Mouse (Mus musculus) adrenal gland, adult 8-10 months (tissue): ENCODE results near the gene Rabgef1. TPM values are rescaled to one million over a fixed set of nuclear protein-coding genes. Genes with fewer than 3 reads are reported as not detected.
"Not testable (repeated sequence)": the region's sequence is repeated elsewhere in the genome, so short reads cannot be mapped to it uniquely, and the experiment has no call there.

Source experiments
- DNase-seq: peaks from one replicate; pipeline ENCODE4 v3.0.0; 2022
- total RNA-seq, 4 experiments: library from RNA; stranded (reverse); gene quantifications; 2 replicates each; pipeline ENCODE4 v1.2.4; 2022

Gene Rabgef1
- total RNA-seq, 4 experiments from 2014 or later: 32.0 to 53.7 (median 39.0) TPM

DNA sequence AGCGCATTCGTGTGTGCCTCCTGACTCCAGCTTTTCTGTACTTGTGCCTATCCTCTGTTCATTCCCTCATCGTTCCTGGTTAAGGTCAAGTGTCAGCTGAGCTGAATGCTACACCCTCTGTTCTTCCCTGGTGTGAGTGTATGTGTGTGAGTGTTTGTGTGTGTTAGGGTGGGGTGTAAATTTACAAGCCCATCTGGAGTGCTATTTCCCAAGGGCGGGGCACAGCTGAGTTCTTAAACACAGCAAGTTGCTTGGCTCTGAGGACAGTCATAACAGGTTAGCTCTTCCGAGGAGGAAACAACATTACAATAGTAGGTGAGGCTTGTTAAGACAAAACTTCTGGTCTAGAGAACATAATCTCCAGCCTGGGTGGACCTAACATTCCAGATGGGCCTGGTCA lies 46.7 kb downstream of the Rabgef1 start:
- no peak for DNase-seq

DNA sequence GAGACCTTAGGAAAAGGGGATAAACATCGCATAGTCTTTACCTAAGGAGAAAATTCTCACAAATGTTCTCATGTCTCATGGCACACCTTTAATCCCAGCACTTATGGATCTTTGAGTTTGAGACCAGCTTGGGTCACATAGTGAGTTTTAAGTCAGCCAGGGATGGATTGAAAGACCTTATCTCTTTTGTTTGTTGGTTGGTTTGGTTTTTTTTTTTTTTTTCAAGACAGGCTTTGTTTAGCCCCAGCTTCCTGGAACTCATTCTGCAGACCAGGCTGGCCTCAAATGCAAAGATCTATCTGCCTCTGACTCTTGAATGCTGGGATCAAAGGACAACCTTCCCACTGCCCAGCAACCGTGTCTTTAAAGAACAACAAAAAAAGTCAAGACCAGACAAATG lies 49.7 kb downstream of the Rabgef1 start:
- DNase-seq: no peak

DNA sequence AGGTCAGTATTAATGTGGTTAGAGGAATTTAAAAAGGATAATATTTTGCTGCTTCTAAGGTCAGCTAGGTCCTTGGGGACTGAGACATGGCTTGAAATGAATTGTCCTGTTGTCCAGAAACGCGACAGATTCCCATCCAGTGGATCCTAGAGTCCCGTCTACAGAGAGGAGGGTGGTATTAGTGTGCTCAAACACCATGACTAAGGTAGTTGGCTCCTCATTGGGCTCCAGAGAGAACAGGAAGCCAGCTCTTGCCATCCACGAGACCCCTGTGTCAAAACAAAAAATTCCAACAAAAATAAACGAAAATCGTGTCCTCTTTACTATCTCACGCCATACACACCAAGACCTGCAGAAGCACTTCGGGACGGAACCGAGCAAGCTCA lies 50.2 kb downstream of the Rabgef1 start:
- no peak for DNase-seq

DNA sequence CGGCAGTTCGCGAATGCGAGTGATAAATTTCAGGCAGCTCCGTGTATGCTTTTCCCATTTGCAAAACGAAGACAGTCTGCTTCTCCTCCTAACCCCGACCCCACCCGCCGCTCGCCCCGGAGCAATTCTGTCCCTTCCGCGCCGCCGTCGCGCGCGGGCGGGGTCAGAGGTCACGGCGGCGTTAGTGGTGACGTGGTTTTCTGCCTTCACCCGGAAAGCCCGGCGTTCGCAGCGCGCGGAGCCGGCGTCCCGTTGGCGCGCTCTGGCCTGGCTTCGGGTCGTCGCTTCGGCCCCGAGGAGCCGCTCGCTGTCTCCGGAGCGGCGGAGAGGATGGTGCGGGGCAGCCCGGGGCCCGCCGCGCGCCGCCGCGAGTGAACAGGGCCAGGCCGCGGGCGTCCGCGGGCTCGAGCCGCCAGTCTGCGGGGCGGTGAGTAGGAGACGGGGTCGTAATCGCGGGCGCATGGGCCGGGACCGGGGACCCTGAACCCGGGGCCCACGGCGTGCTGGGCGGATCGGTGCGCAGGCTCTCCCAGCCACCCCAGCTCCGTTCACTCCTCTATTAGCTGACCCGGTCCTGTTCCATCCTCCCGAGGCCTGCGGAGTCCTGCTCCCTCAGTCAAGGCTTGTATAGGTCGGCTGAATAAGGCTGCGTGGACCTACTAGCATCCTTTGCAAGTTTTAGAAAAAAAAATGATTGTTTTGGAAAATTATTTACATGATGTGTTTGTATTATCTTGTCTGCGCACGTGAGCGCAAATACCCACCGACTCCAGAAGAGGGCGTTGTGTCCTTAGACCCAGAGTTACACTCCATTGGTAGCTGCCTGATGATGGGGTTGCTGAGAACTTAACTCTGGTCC lies 50.8 kb downstream of the Rabgef1 start:
- DNase-seq: peak; percentile 90

DNA sequence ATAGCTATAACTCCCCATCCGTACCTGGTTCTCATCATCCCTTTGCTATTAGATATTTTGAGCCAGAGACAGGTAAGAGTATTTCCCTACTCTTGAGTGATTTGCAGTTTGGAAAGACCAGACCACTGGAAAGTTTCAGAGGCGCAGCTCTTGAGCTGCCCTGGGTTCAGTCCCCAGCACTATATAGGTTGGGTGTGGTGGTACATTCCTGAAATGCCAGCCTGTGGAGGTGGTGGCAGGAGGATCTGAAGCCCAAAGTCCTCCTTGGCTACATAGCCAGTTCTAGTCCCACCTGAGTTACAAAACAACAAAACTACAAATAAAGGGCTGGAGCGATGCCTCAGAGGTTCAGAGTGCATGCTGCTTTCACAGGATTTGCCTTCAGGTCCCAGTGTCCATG lies 55.2 kb downstream of the Rabgef1 start:
- DNase-seq: no peak

DNA sequence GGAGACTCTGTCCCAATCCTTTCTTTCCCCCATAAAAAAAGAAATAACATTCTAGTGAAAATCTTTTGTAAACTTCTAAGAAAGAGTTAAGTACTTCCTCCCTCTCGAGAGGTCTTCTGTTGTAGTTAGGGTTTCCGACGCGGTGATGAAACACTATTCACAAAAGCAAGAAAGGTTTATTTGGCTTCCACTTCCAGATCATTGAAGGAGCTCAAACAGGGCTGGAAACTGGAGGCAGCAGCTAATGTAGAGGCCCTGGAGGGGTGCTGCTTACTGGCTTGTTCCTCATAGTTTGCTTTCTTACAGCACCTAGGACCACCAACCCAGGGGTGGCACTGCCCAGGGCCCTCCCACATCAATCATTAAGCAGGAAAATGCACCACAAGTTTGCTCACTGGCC lies 56.5 kb downstream of the Rabgef1 start:
- no peak for DNase-seq

DNA sequence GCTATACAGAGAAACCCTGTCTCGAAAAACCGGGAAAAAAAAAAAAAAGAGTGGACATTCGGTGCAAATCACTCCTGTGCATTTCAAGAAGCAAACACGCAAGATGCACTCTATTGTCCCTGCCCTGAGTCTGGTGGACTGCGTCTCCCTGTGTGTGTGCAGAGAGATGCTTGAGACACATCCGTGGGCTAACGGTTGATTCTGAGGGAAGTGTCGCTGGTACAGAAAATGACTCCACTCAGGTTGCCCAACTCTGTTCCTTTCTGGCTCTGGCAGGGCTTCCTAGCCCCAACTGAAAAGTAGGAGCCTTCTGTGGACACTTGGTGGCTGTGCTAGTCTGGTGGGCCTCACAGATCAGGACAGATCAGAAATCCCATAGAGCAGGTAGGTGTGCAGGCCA lies 64.7 kb downstream of the Rabgef1 start:
- DNase-seq: no peak

DNA sequence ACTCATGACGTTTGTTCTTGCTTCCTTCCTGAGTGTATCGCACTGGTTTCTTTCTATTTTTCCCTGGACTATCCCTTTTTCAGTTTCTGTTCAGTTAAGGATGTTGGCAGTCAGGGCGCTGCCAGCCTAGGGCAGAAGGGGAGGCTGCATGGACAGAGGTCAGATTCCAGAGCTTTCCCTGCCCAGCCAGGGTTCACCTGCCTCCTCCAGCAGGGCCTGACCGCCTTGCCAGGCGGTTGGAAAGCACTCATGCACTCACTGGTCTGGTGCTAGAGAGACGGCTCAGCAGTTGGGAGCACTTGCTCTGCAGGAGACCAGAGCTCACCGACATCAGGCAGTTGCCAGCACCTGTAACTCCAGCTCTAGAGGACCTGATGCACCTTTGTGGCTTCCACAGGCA lies 67.6 kb downstream of the Rabgef1 start:
- DNase-seq: no peak

DNA sequence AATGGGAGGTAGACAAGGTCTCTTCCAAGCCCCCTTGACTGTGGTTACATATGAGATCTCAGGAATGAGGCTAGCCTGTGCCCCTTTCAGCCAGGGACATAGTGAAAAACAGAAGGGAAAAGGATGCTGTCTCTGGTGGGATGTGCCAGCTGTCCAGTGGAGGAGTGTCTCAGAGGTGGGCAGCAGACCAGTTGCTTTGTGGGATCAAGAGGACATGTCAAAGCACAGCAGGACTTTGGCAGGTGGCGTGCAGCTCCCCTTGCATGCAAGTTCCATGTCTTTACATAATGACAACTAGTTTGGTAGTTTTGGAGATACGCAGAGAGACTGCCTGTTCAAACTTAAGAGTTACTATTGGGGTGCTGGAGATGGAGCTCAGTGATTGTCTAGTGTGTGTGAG lies 68.3 kb downstream of the Rabgef1 start:
- no peak for DNase-seq

DNA sequence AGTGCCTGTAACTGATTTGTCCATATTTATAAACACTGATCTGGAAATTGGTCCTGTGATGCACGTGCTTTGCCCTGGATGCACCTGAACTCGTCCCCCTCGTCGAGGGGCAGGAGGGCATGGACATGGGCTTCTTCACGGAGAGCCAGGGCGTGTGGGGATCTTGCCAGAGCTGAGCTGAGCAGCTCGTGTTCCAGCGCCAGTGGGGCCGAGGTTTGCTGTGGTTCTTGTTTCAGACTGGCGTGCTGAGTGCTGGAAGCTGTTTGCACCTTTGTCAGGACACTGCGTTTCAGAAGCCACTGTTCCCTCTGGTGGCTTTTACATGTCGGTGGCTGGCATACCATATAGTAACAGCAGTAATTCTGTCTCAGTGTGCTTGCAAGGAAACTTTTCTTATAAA lies 69.8 kb downstream of the Rabgef1 start:
- DNase-seq: no peak

DNA sequence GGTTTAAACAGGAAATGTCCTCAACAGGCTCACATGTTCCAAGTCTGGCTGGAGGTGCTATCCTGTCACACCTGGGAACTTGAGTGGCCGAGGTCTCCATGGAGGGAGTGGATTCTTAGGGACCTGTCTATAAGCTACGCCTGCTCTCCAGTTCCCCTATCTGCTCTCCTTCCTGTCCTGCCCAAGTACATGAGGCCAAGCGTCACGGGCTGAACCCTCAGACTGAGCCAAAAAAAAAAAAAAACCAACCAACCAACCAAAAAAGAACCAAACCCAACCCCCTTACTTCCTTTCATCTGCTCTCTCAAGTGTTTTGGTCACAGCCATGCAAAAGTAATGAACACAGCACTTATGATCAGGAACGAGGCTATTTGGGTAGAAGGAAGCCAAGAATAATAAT lies 76.2 kb downstream of the Rabgef1 start:
- no peak for DNase-seq

DNA sequence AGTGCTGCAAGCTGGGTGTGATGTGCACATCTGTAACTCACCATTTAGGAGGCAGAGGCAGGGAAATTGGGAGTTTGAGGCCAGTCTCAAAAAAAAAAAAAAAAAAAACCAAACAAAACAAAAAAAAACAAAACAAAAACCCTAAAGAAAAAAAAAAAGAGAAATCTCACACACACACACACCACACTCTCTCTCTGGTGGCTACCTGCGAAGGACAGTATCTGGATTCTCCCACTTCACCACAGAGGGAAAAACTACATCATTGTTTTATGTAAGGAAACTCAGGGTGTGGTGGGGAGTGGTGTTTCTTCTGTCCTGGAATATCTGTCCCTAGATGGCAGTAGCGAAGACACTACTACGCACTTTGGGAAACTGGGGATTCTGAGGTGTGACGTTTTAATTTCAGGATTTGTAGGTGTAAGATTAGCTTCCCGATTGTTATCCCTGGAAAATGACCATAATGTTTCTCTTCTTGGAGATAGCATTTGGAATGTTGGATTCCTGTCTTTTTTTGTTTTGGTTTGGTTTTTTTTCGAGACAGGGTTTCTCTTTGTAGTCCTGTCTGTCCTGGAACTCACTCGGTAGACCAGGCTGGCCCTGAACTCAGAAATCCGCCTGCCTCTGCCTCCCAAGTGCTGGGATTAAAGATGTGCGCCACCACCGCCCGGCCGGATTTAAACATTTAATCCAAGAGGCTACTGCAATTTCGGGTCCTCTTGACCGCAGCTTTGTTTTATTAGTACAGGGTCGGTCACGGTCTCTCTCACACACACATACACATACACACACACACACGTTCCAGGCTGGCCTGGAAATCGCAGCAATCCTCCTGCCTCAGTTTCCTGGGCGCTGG lies 82.8 kb downstream of the Rabgef1 start:
- DNase-seq: no peak

DNA sequence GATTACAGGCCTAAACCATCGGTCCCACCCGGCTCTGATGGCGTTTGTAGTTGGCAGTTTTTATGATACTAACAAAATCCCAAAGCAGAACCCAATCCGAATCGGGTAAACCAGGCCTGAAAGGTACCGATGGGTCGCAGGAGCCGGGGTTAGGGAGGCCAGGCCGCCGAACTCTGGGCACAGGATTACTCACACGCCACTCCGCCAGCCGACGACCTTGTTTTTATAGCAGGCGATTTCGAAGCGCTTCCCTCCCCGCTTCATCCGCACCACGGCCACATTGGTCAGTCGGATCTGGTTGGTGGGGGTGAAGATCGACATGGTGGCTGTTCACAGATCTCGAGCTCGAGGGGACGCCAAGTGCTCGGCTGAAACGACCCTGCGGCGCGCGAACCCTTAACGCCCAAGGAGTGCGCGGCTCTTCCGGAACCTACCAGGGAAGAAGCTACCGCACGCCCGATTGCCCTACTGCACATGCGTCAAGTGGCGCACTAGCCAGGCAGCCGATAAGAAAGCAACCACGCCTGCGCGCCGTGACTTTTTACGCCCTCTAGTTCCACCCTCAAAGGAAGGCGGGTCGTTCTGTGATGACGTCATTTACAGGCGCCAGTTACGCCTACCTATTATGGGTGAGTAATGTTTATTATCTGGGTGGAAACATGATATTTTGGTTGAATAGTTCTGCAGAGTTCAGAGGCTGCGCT lies 83.6 kb downstream of the Rabgef1 start, which contains the start of the genes Sbds and Tyw1:
TSS of gene Sbds (minus strand) at position 514 of the 704 bp plus-strand sequence.
TSS of gene Tyw1 (plus strand) at position 603 of the 704 bp plus-strand sequence.
- DNase-seq: peak; percentile 98

DNA sequence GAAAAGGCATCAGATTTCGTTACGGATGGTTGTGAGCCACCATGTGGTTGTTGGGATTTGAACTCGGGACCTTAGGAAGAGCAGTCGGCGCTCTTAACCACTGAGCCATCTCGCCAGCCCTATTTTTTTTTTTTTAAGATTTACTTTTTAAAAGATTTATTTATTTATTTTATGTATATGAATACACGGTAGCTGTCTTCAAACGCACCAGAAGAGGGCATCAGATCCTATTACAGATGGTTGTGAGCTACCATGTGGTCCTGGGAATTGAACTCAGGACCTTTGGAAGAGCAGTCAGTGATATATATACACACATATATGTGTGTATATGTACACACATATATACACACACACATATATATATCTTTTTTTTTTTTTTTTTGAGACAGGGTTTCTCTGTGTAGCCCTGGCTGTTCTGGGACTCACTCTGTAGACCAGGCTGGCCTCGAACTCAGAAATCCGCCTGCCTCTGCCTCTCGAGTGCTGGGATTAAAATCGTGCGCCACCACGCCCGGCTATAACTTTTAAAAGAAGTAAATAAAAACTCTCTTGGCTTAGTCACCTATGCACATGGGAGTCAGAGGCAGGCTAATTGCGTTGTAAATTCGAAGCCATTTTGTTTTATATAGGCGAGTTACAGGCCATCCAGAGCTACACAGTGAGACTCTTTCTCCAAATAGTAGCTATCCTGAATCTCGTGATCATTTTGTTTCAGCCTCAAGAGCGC lies 84.4 kb downstream of the Rabgef1 start:
- DNase-seq: not testable (repeated sequence)

DNA sequence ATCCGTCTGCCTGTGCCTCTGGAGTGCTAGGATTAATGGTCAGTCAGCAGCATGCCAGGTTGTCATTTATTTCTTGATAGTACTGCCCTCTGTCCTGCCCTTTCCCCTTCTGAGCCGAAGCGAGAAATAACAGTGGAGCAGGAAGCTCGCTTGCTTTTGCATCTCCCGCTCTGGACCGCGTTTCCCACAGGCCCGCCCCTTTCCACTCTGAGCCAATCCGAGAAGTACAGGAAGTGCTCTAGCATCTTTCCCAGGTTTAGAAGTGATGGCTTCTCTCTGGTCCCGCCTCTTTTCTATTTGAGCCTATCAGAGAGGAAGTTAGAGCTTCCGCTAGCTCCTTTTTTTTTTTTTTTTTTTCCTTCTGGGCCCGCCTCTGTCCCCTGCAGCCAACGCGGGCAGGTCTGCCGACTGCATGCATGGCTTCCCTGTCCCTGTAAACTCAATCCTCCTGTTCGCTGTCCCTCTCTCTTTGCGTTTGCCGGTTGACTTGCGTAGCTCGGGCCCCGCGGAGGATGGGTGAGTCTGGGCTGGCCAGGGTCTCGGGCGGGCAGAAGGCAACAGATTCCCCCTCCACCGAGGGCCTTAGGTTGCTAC lies 85.2 kb downstream of the Rabgef1 start:
- DNase-seq: peak; percentile 95

DNA sequence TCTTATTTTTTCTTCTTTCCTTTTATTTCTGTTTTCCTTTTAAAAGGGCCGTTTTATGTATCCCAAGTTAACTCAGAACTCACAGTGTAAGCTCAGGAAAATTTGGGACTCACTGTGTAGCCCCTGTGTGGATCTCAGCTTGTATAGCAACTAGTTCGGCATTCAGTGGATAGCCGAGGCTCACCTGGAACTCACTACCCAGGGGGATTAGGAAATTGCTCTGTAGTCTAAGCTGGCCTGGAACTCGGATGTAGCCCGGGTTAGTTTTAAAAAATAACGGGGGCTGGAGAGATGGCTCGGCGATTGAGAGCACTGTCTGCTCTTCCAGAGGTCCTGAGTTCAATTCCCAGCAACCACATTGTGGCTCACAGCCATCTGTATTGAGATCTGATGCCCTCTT lies 85.7 kb downstream of the Rabgef1 start:
- DNase-seq: no peak

DNA sequence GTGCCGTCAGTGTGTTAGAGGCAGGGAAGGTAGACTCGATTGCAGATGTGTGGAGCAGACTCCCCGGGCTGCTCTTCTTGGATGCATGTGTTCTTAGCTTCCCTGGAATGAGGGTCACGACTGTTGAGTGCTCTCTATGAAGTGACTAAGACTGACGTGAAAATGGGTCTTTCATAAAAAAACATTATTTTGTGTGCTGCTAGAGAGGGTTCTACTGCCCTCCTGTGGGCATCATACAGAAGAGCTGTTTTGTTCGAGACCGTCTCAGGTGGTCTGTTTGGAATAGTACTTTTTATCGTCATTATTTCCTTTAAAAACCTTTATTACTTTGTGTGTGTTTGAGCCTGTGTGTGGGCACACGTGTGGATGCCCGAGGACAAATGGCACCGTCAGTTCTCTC lies 91.9 kb downstream of the Rabgef1 start:
- no peak for DNase-seq
